Mouse (Mus musculus): ENCODE results near the gene Vmn2r22.
"Not testable (repeated sequence)": the region's sequence is repeated elsewhere in the genome, so short reads cannot be mapped to it uniquely, and the experiment has no call there.

DNA sequence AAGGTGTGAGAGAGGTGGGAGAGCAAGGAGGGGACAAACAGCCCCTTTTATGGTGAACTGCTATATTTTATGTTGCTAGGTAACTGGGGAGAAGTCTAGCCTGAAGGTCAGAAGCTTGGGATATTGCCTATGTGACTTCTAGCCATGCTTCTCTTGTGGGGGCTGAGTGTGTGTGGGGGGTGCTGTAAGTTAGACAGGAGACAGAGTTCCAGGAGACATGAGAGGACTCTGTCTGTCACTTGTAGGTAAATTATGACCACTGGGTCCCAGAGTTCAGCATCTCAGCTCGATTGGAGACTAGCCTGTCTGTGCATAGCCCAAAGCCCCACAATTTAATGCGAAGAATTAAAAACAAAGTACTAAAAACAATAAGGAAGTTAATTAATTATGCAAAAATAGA, 75.8 kb downstream of the Vmn2r22 start:
- not testable (repeated sequence) for TF ChIP-seq CTCF, EP300 (IDR thresholded peaks at IDR 0.05; ENCODE audit: low read depth)

Data from heart, postnatal 0 days (tissue).